ENCODE assay signal across 8 mouse cellular contexts in genomic region chr6:30302781-30303631, GRCm38 (mm10). TPM values are rescaled to one million over a fixed set of nuclear protein-coding genes. Genes with fewer than 3 reads are reported as not detected.
DNase-seq lines count a peak whose midpoint lies in the region; ATAC-seq and TF ChIP-seq lines count a peak whose summit lies in the region.

No protein-coding gene starts in this region.

- no peaks in the 10 kb centered on the region for H3K27me3 ChIP-seq in G1E (ENCODE audit: insufficient read depth, low read length)
- H3K27me3 ChIP-seq in forebrain, embryonic 12.5 days = no peaks in the 10 kb centered on the region

- peak; percentile 20 for DNase-seq in G1E (ENCODE audit: low spot score)
- peak; percentile 45 for DNase-seq in heart, postnatal 4 days
- peak; percentile 12 to 19 for DNase-seq in left cerebral cortex, adult 2 months (ENCODE audit: extremely low spot score in 1 of 2, low spot score in 2 of 2)
- DNase-seq in lung, postnatal 4 days = peak; percentile 48 to 55
- peak; percentile 36 to 52 for DNase-seq in spleen, adult 18-20 months

- peak overlapping the region; percentile 98; the same call in 1 of the 2 replicates for H3K27ac ChIP-seq in bone marrow, adult 2 months (ENCODE audit: control insufficient read depth, insufficient read depth, low read depth, low read length, poor library complexity)
- H3K27ac ChIP-seq in forebrain, embryonic 12.5 days = peak overlapping the region; percentile 96
- H3K27ac ChIP-seq in left cerebral cortex, adult 2 months = peak overlapping the region; percentile 90

- 4% methylated on average over 11 of the region's 11 CpGs for WGBS in bone marrow, adult 2 months
- WGBS in forebrain, embryonic 12.5 days = 1% methylated on average over 11 of the region's 11 CpGs

- TF ChIP-seq POLR2A in bone marrow, adult 2 months (IDR thresholded peaks at IDR 0.05; ENCODE audit: borderline replicate concordance, control insufficient read depth, low read depth, low read length) = no peak

- intact Hi-C loops in left cerebral cortex, adult 2 months (cut with DNase I) = loop anchor here (10.0 kb wide), 1 partner anchor 698 kb away; the partner anchor contains the start of gene Tnpo3

- H3K36me3 ChIP-seq in G1E (replicated peaks) = peaks cover 13% of the 10 kb centered on the region
- peaks cover 3% of the 10 kb centered on the region for H3K36me3 ChIP-seq in forebrain, embryonic 12.5 days (replicated peaks)

- H3K4me3 ChIP-seq in G1E (ENCODE audit: low read depth, low read length) = peak overlapping the region; percentile 79
- peak overlapping the region; percentile 78 for H3K4me3 ChIP-seq in bone marrow, adult 2 months (replicated peaks; ENCODE audit: control insufficient read depth, low read depth, low read length)
- peak overlapping the region; percentile 86 for H3K4me3 ChIP-seq in forebrain, embryonic 12.5 days (replicated peaks)
- peak overlapping the region; percentile 79 for H3K4me3 ChIP-seq in left cerebral cortex, adult 2 months

- H3K9ac ChIP-seq in forebrain, embryonic 12.5 days = peak overlapping the region; percentile 93

- H3K4me1 ChIP-seq in G1E (ENCODE audit: insufficient read depth, low read depth, low read length) = peaks cover 61% of the 10 kb centered on the region
- no peaks in the 10 kb centered on the region; the same call in 1 of the 2 replicates for H3K4me1 ChIP-seq in bone marrow, adult 2 months (ENCODE audit: control insufficient read depth, insufficient read depth, low read length)
- peaks cover 30% of the 10 kb centered on the region for H3K4me1 ChIP-seq in forebrain, embryonic 12.5 days

- no peak for ATAC-seq in G1E (ENCODE audit: extremely low read depth, insufficient number of reproducible peaks, low FRiP score, poor library complexity, severe bottlenecking)
- ATAC-seq in forebrain, embryonic 12.5 days (ENCODE audit: low FRiP score) = no peak
- no peak for ATAC-seq in activated CD4-positive, CD25-positive, alpha-beta regulatory T cell, adult 4 months

- H3K9me3 ChIP-seq in G1E (replicated peaks) = no peaks in the 10 kb centered on the region
- H3K9me3 ChIP-seq in forebrain, embryonic 12.5 days = no peaks in the 10 kb centered on the region

- H3K4me2 ChIP-seq in forebrain, embryonic 12.5 days = peak overlapping the region; percentile 81

- TF ChIP-seq CTCF in G1E (IDR thresholded peaks at IDR 0.05; ENCODE audit: low read depth, low read length) = no peak
- TF ChIP-seq CTCF in bone marrow, adult 2 months (IDR thresholded peaks at IDR 0.05; ENCODE audit: control insufficient read depth, insufficient read depth, low read length) = no peak
- no peak for TF ChIP-seq CTCF in left cerebral cortex, adult 2 months (IDR thresholded peaks at IDR 0.05)

RNA-seq across cellular contexts. Expression of gene Ube2h, which starts 1.3 kb away (rescaled TPM):
- 32.0 and 48.0 TPM in 2 replicates for total RNA-seq in G1E (2014; fragmentation: Nextera tagmentation)
- 17.0 and 23.0 TPM in 2 replicates for total RNA-seq in G1E (2017)
- polyA plus RNA-seq in G1E (2012) = 38.7 and 56.7 TPM in 2 replicates
- polyA plus RNA-seq in bone marrow, adult 2 months (2011; ENCODE audit: insufficient read depth, insufficient read length, low replicate concordance, missing spikeins) = 35.1 and 44.9 TPM in 2 replicates
- 56.9 and 62.3 TPM in 2 replicates for polyA plus RNA-seq in forebrain, embryonic 12.5 days (2016; fragmentation: Nextera tagmentation; extraction: Ambion mirVana)
- total RNA-seq in heart, postnatal 4 days (2021) = 10 to 100 TPM; 77.0 to 77.5 TPM
- 10 to 100 TPM; 90.5 to 92.1 TPM for total RNA-seq in left cerebral cortex, adult 2 months (2021)
- polyA plus RNA-seq in activated CD4-positive, CD25-positive, alpha-beta regulatory T cell, adult 4 months (2017; shearing (Covaris generic)) = 100 to 1,000 TPM; 117 to 152 TPM
